Mouse (Mus musculus): ENCODE results near the gene Srek1ip1.

GRCm38 (mm10) chr13:104883566-104884249, 91.4 kb downstream of the Srek1ip1 start:
- TF ChIP-seq POLR2A (IDR thresholded peaks at IDR 0.05; ENCODE audit: insufficient read depth, low read length): no peak
- TF ChIP-seq EP300 (IDR thresholded peaks at IDR 0.05; ENCODE audit: insufficient read depth, low read depth, low read length): no peak
- TF ChIP-seq CTCF (IDR thresholded peaks at IDR 0.05; ENCODE audit: low read depth, low read length): no peak

Data from ES-Bruce4 (cell line).